Mouse (Mus musculus) ovary, postnatal 10 days (tissue): ENCODE data around the gene Prkce.

ENCODE experiments used
- DNase-seq: peaks from one replicate; pipeline ENCODE4 v3.0.0; 2022; ENCODE audit warnings: low spot score

Prkce gene

GRCm38 (mm10) chr17:86176722-86177121 lies 9.1 kb downstream of the Prkce start:
- DNase-seq = no peak

- no peak for DNase-seq
These were observed 16.2 kb downstream of the Prkce start for GRCm38 (mm10) chr17:86183788-86184187.

- DNase-seq = no peak
These were observed 17.1 kb downstream of the Prkce start for GRCm38 (mm10) chr17:86184552-86185209.

GRCm38 (mm10) chr17:86185584-86185983 lies 18.0 kb downstream of the Prkce start:
- no peak for DNase-seq

GRCm38 (mm10) chr17:86187777-86188176 lies 20.2 kb downstream of the Prkce start:
- DNase-seq = no peak

- DNase-seq = no peak
These were observed 26.4 kb downstream of the Prkce start for GRCm38 (mm10) chr17:86193979-86194378.

- DNase-seq = no peak
These were observed 27.3 kb downstream of the Prkce start for GRCm38 (mm10) chr17:86194921-86195320.

GRCm38 (mm10) chr17:86198496-86199465 lies 31.2 kb downstream of the Prkce start:
- no peak for DNase-seq

- DNase-seq = no peak
These were observed 34.4 kb downstream of the Prkce start for GRCm38 (mm10) chr17:86201981-86202380.

GRCm38 (mm10) chr17:86202972-86203371 lies 35.4 kb downstream of the Prkce start:
- DNase-seq = no peak

- no peak for DNase-seq
These were observed 36.2 kb downstream of the Prkce start for GRCm38 (mm10) chr17:86203531-86204450.

GRCm38 (mm10) chr17:86206289-86206688 lies 38.7 kb downstream of the Prkce start:
- no peak for DNase-seq

- no peak for DNase-seq
These were observed 40.7 kb downstream of the Prkce start for GRCm38 (mm10) chr17:86208057-86208820.

GRCm38 (mm10) chr17:86208821-86209186 lies 41.2 kb downstream of the Prkce start:
- no peak for DNase-seq

GRCm38 (mm10) chr17:86209680-86210251 lies 42.2 kb downstream of the Prkce start:
- no peak for DNase-seq

GRCm38 (mm10) chr17:86212204-86212603 lies 44.6 kb downstream of the Prkce start:
- DNase-seq = no peak

- no peak for DNase-seq
These were observed 46.7 kb downstream of the Prkce start for GRCm38 (mm10) chr17:86214285-86214684.

- DNase-seq = no peak
These were observed 47.2 kb downstream of the Prkce start for GRCm38 (mm10) chr17:86214741-86215140.

- DNase-seq = no peak
These were observed 48.2 kb downstream of the Prkce start for GRCm38 (mm10) chr17:86215771-86216170.

- no peak for DNase-seq
These were observed 49.9 kb downstream of the Prkce start for GRCm38 (mm10) chr17:86217468-86217867.

- no peak for DNase-seq
These were observed 51.0 kb downstream of the Prkce start for GRCm38 (mm10) chr17:86218553-86218952.
